Mouse (Mus musculus): Measurements from ENCODE around the gene Mustn1. TPM values are rescaled to one million over a fixed set of nuclear protein-coding genes. Genes with fewer than 3 reads are reported as not detected.

Gene Mustn1
- polyA plus RNA-seq (2015; fragmentation: Nextera tagmentation; extraction: Ambion mirVana) = 238 and 249 TPM in 2 replicates

DNA sequence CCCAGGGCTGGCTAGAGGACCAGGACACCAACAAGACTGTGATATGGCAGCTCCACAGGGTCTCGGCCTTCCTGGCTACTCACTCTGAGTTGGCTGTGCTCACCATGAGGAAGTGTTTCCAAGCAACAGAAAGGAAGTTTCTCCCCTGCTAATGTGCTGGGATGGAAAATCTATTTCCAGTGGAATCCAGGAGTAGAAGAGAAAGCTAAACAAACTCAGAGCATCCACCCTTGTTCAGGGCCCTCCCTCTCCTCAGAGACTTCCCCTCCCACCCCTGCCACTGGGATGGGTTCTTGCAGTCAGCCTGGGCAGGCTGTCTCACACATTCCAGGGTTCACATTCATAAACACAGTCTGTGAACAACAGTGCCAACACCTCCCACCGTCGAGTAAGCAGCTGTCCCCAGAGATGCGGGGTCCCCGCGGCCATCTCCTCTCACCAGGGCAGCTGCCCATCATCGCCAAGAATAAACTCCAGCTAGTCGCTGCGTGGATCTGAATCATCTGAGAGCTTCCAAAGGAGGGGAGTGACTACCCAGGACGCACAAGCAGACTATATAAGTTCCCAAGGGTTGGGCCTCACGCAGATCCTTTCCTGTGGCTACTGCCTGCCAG is at the start of gene Mustn1:
Gene Mustn1, plus strand, starts transcription at position 243 of the 614 bp plus-strand sequence.

DNA sequence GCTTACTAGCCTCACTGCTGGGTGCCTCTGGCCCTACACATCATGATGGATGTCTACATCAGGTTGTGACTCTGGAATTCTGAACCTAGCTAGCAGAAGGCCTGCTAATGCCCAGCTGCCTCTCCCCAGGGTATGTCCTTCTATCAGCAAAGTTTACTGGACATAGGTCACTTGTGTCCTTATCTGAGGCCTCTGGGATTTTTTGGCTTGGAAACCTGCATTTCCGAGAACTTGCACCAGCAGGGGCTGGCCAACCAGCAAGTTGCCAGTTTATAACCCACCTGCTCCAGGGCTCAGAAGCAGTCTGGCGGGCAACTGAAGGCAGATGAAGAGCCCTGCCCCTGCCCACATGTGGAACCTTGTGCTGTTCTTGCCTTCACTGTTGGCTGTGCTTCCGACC is 7.2 kb downstream of the Mustn1 start, which contains the start of gene Itih4:
Gene Itih4, plus strand, starts transcription at position 273 of the 400 bp plus-strand sequence.

GRCm38 (mm10) chr14:30923375-30924105 is 44.5 kb downstream of the Mustn1 start, which contains the start of gene Itih3:
Gene Itih3 (minus strand): TSS chr14:30923760.

Other genes with a start within 250 kb of the Mustn1 start
- gene Rft1, start 224.8 kb upstream of the Mustn1 start, polyA plus RNA-seq (2015; fragmentation: Nextera tagmentation; extraction: Ambion mirVana) = 7.1 and 8.5 TPM in 2 replicates
- gene Sfmbt1, start 164.4 kb upstream of the Mustn1 start, polyA plus RNA-seq (2015; fragmentation: Nextera tagmentation; extraction: Ambion mirVana) = 6.0 and 7.3 TPM in 2 replicates
- gene Tmem110, start 53.6 kb upstream of the Mustn1 start, polyA plus RNA-seq (2015; fragmentation: Nextera tagmentation; extraction: Ambion mirVana) = 10.4 and 12.3 TPM in 2 replicates
- 0.65 and 0.72 TPM in 2 replicates for gene Itih4, start 7.3 kb downstream of the Mustn1 start, polyA plus RNA-seq (2015; fragmentation: Nextera tagmentation; extraction: Ambion mirVana)
- gene Itih3, start 44.6 kb downstream of the Mustn1 start, polyA plus RNA-seq (2015; fragmentation: Nextera tagmentation; extraction: Ambion mirVana) = 1.4 and 2.1 TPM in 2 replicates
- 0.05 and 0.09 TPM in 2 replicates for gene Itih1, start 64.1 kb downstream of the Mustn1 start, polyA plus RNA-seq (2015; fragmentation: Nextera tagmentation; extraction: Ambion mirVana)
- gene Nek4, start 72.2 kb downstream of the Mustn1 start, polyA plus RNA-seq (2015; fragmentation: Nextera tagmentation; extraction: Ambion mirVana) = 4.8 and 4.9 TPM in 2 replicates
- 33.0 and 34.6 TPM in 2 replicates for gene Glt8d1, start 122.2 kb downstream of the Mustn1 start, polyA plus RNA-seq (2015; fragmentation: Nextera tagmentation; extraction: Ambion mirVana)
- gene Spcs1, start 122.5 kb downstream of the Mustn1 start, polyA plus RNA-seq (2015; fragmentation: Nextera tagmentation; extraction: Ambion mirVana) = 380 and 384 TPM in 2 replicates
- 59.3 and 60.2 TPM in 2 replicates for gene Pbrm1, start 139.9 kb downstream of the Mustn1 start, polyA plus RNA-seq (2015; fragmentation: Nextera tagmentation; extraction: Ambion mirVana)
- 54.7 and 56.1 TPM in 2 replicates for gene Gnl3, start 140.0 kb downstream of the Mustn1 start, polyA plus RNA-seq (2015; fragmentation: Nextera tagmentation; extraction: Ambion mirVana)
- gene Smim4, start 249.8 kb downstream of the Mustn1 start, polyA plus RNA-seq (2015; fragmentation: Nextera tagmentation; extraction: Ambion mirVana) = 82.9 and 83.3 TPM in 2 replicates